Mouse (Mus musculus): ENCODE data around the gene Ksr1. TPM values are rescaled to one million over a fixed set of nuclear protein-coding genes. Genes with fewer than 3 reads are reported as not detected.

Ksr1 gene
- total and polyA plus RNA-seq, 3 experiments: 5.1 to 7.0 (median 6.7) TPM

GRCm38 (mm10) chr11:78972328-78972727 is 173.9 kb downstream of the Ksr1 start:
- no peak overlapping the region for H3K4me3 ChIP-seq
- intact Hi-C loops (cut with DNase I): no loop called here

GRCm38 (mm10) chr11:78971746-78972145 is 174.5 kb downstream of the Ksr1 start:
- TF ChIP-seq POLR2A (IDR thresholded peaks at IDR 0.05; ENCODE audit: insufficient read depth, low read depth, low read length) (no peak), EP300 (IDR thresholded peaks at IDR 0.05; ENCODE audit: insufficient read depth, low read depth, low read length) (no peak), CTCF (IDR thresholded peaks at IDR 0.05) (no peak)
- WGBS: 96% methylated on average over 3 of the region's 3 CpGs
- no peak overlapping the region for H3K9ac ChIP-seq (ENCODE audit: low read depth, low read length)
- no peak for DNase-seq
- no peak overlapping the region for H3K27ac ChIP-seq
- no peaks in the 10 kb centered on the region for H3K27me3 ChIP-seq (ENCODE audit: control insufficient read depth, insufficient read depth, low read length)
- peaks cover 8% of the 10 kb centered on the region for H3K4me1 ChIP-seq (ENCODE audit: control insufficient read depth, insufficient read depth, low read length)
- no peak overlapping the region for H3K4me3 ChIP-seq
- peaks cover 2% of the 10 kb centered on the region; the same call in 1 of the 2 replicates for H3K36me3 ChIP-seq (ENCODE audit: control insufficient read depth, insufficient read depth, low read length)
- no peaks in the 10 kb centered on the region for H3K79me2 ChIP-seq (replicated peaks; ENCODE audit: control insufficient read depth, insufficient read depth, low read length)
- intact Hi-C loops (cut with DNase I): no loop called here

More at GRCm38 (mm10) chr11:78972328-78972727, 173.9 kb downstream of the Ksr1 start:
- Histone ChIP-seq H3K79me2 (replicated peaks; ENCODE audit: control insufficient read depth, insufficient read depth, low read length) (0 out of 2 replicates have a peak, but pooled peaks cover 2% of the 10 kb centered on the region), H3K9ac (ENCODE audit: low read depth, low read length) (no peak overlapping the region), H3K27me3 (ENCODE audit: control insufficient read depth, insufficient read depth, low read length) (no peaks in the 10 kb centered on the region), H3K4me1 (ENCODE audit: control insufficient read depth, insufficient read depth, low read length) (peaks cover 5% of the 10 kb centered on the region), H3K36me3 (ENCODE audit: control insufficient read depth, insufficient read depth, low read length) (no peaks in the 10 kb centered on the region), H3K27ac (no peak overlapping the region)
- TF ChIP-seq CTCF (IDR thresholded peaks at IDR 0.05) (no peak), POLR2A (IDR thresholded peaks at IDR 0.05; ENCODE audit: insufficient read depth, low read depth, low read length) (no peak), EP300 (IDR thresholded peaks at IDR 0.05; ENCODE audit: insufficient read depth, low read depth, low read length) (no peak)
- WGBS: 64% methylated on average over 6 of the region's 6 CpGs
- DNase-seq: peak in 1 of 2 experiments; percentile 13

GRCm38 (mm10) chr11:78971096-78971495 is 175.1 kb downstream of the Ksr1 start:
- H3K27me3 ChIP-seq (ENCODE audit: control insufficient read depth, insufficient read depth, low read length): no peaks in the 10 kb centered on the region
- no peak overlapping the region for H3K4me3 ChIP-seq
- no peaks in the 10 kb centered on the region for H3K79me2 ChIP-seq (replicated peaks; ENCODE audit: control insufficient read depth, insufficient read depth, low read length)
- H3K9ac ChIP-seq (ENCODE audit: low read depth, low read length): no peak overlapping the region
- no peak for TF ChIP-seq EP300 (IDR thresholded peaks at IDR 0.05; ENCODE audit: insufficient read depth, low read depth, low read length)
- TF ChIP-seq POLR2A (IDR thresholded peaks at IDR 0.05; ENCODE audit: insufficient read depth, low read depth, low read length): no peak
- TF ChIP-seq CTCF (IDR thresholded peaks at IDR 0.05): no peak
- H3K36me3 ChIP-seq (ENCODE audit: control insufficient read depth, insufficient read depth, low read length): peaks cover 3% of the 10 kb centered on the region; the same call in 1 of the 2 replicates
- peaks cover 8% of the 10 kb centered on the region for H3K4me1 ChIP-seq (ENCODE audit: control insufficient read depth, insufficient read depth, low read length)
- intact Hi-C loops (cut with DNase I): no loop called here
- no peak overlapping the region for H3K27ac ChIP-seq
- peak in 1 of 2 experiments; percentile 15 for DNase-seq
- 92% methylated on average over 8 of the region's 8 CpGs for WGBS

GRCm38 (mm10) chr11:78968121-78968520 is 178.1 kb downstream of the Ksr1 start:
- H3K9ac ChIP-seq (ENCODE audit: low read depth, low read length): no peak overlapping the region
- TF ChIP-seq EP300 (IDR thresholded peaks at IDR 0.05; ENCODE audit: insufficient read depth, low read depth, low read length) (no peak), CTCF (IDR thresholded peaks at IDR 0.05) (no peak), POLR2A (IDR thresholded peaks at IDR 0.05; ENCODE audit: insufficient read depth, low read depth, low read length) (no peak)
- no peak for DNase-seq
- no peak overlapping the region for H3K27ac ChIP-seq
- 72% methylated on average over 4 of the region's 4 CpGs for WGBS
- H3K4me1 ChIP-seq (ENCODE audit: control insufficient read depth, insufficient read depth, low read length): peaks cover 3% of the 10 kb centered on the region
- H3K27me3 ChIP-seq (ENCODE audit: control insufficient read depth, insufficient read depth, low read length): no peaks in the 10 kb centered on the region
- H3K36me3 ChIP-seq (ENCODE audit: control insufficient read depth, insufficient read depth, low read length): peaks cover 5% of the 10 kb centered on the region; the same call in 1 of the 2 replicates
- no peak overlapping the region for H3K4me3 ChIP-seq
- no peaks in the 10 kb centered on the region for H3K79me2 ChIP-seq (replicated peaks; ENCODE audit: control insufficient read depth, insufficient read depth, low read length)
- intact Hi-C loops (cut with DNase I): loop anchor here (5.0 to 10.0 kb wide), 3 partner anchors 34 to 427 kb away; partner anchors contain the start of gene Gm9964

GRCm38 (mm10) chr11:78967371-78967770 is 178.8 kb downstream of the Ksr1 start:
- H3K27ac ChIP-seq: peak overlapping the region; percentile 10
- TF ChIP-seq CTCF (IDR thresholded peaks at IDR 0.05) (peak; percentile 79), EP300 (IDR thresholded peaks at IDR 0.05; ENCODE audit: insufficient read depth, low read depth, low read length) (no peak), POLR2A (IDR thresholded peaks at IDR 0.05; ENCODE audit: insufficient read depth, low read depth, low read length) (no peak)
- peaks cover 5% of the 10 kb centered on the region; the same call in 1 of the 2 replicates for H3K36me3 ChIP-seq (ENCODE audit: control insufficient read depth, insufficient read depth, low read length)
- intact Hi-C loops (cut with DNase I): loop anchor here (2.0 to 10.0 kb wide), 5 partner anchors 35 to 427 kb away; partner anchors contain the start of gene Gm9964
- 33% methylated on average over 4 of the region's 4 CpGs for WGBS
- H3K79me2 ChIP-seq (replicated peaks; ENCODE audit: control insufficient read depth, insufficient read depth, low read length): no peaks in the 10 kb centered on the region
- peak; percentile 27 to 43 for DNase-seq
- H3K4me1 ChIP-seq (ENCODE audit: control insufficient read depth, insufficient read depth, low read length): peaks cover 3% of the 10 kb centered on the region
- no peaks in the 10 kb centered on the region for H3K27me3 ChIP-seq (ENCODE audit: control insufficient read depth, insufficient read depth, low read length)
- H3K9ac ChIP-seq (ENCODE audit: low read depth, low read length): no peak overlapping the region
- no peak overlapping the region for H3K4me3 ChIP-seq

Other genes starting within 250 kb of the Ksr1 start
- 1 to 10 TPM; 5.0 to 5.7 TPM for gene Nos2, start 225.6 kb downstream of the Ksr1 start, total RNA-seq (2021)
- 8.3 TPM in 2 replicates for gene Nos2, start 225.6 kb downstream of the Ksr1 start, polyA plus RNA-seq (2012; rRNA removed)
- 10 to 100 TPM; 20.7 to 23.1 TPM for gene Lgals9, start 161.5 kb downstream of the Ksr1 start, total RNA-seq (2021)
- gene Lgals9, start 161.5 kb downstream of the Ksr1 start, polyA plus RNA-seq (2012; rRNA removed): 49.5 and 93.4 TPM in 2 replicates
- 10 to 100 TPM; 11.3 to 16.3 TPM for gene Wsb1, start 108.3 kb upstream of the Ksr1 start, total RNA-seq (2021)
- 19.0 and 36.4 TPM in 2 replicates for gene Wsb1, start 108.3 kb upstream of the Ksr1 start, polyA plus RNA-seq (2012; rRNA removed)
- gene Gm9964, start 150.5 kb upstream of the Ksr1 start, total RNA-seq (2021): under 1 TPM in 1 of 2 experiments, not detected in 1; 0.43 TPM
- gene Gm9964, start 150.5 kb upstream of the Ksr1 start, polyA plus RNA-seq (2012; rRNA removed): not detected in 2 replicates
- gene Nf1, start 193.3 kb upstream of the Ksr1 start, total RNA-seq (2021): 10 to 100 TPM; 30.5 to 30.9 TPM
- gene Nf1, start 193.3 kb upstream of the Ksr1 start, polyA plus RNA-seq (2012; rRNA removed): 8.5 and 13.5 TPM in 2 replicates

Data from heart, adult 2 months (tissue).